Mouse (Mus musculus): Measurements from ENCODE around the gene Syngr3.
"Not testable (repeated sequence)": the region's sequence is repeated elsewhere in the genome, so short reads cannot be mapped to it uniquely, and the experiment has no call there.

Gene Syngr3

GRCm38 (mm10) chr17:24689251-24690081 lies at the start of gene Syngr3:
Gene Syngr3 (minus strand): TSS chr17:24689955.
- DNase-seq (ENCODE audit: low spot score): no peak

- no peak for DNase-seq (ENCODE audit: low spot score)
These were observed 48.5 kb upstream of the Syngr3 start for GRCm38 (mm10) chr17:24738238-24738637.

GRCm38 (mm10) chr17:24737135-24737810 lies 47.5 kb upstream of the Syngr3 start:
- no peak for DNase-seq (ENCODE audit: low spot score)

GRCm38 (mm10) chr17:24736330-24737051 lies 46.7 kb upstream of the Syngr3 start, which contains the start of gene Msrb1:
Gene Msrb1 (plus strand): TSS chr17:24736642.
- DNase-seq (ENCODE audit: low spot score): peak; percentile 79

GRCm38 (mm10) chr17:24735446-24735845 lies 45.7 kb upstream of the Syngr3 start:
- DNase-seq (ENCODE audit: low spot score): no peak

GRCm38 (mm10) chr17:24734513-24734912 lies 44.8 kb upstream of the Syngr3 start:
- DNase-seq (ENCODE audit: low spot score): no peak

- DNase-seq (ENCODE audit: low spot score): no peak
These were observed 43.8 kb upstream of the Syngr3 start for GRCm38 (mm10) chr17:24733434-24734050.

- no peak for DNase-seq (ENCODE audit: low spot score)
These were observed 42.6 kb upstream of the Syngr3 start for GRCm38 (mm10) chr17:24732233-24732935.

GRCm38 (mm10) chr17:24730787-24731186 lies 41.0 kb upstream of the Syngr3 start:
- no peak for DNase-seq (ENCODE audit: low spot score)

- no peak for DNase-seq (ENCODE audit: low spot score)
These were observed 39.3 kb upstream of the Syngr3 start for GRCm38 (mm10) chr17:24729067-24729466.

GRCm38 (mm10) chr17:24728184-24728583 lies 38.4 kb upstream of the Syngr3 start:
- no peak for DNase-seq (ENCODE audit: low spot score)

GRCm38 (mm10) chr17:24727618-24728017 lies 37.9 kb upstream of the Syngr3 start, which contains the start of gene Rpl3l:
Gene Rpl3l (plus strand): TSS chr17:24727820.
- no peak for DNase-seq (ENCODE audit: low spot score)

- DNase-seq (ENCODE audit: low spot score): no peak
These were observed 36.1 kb upstream of the Syngr3 start for GRCm38 (mm10) chr17:24725637-24726390.

GRCm38 (mm10) chr17:24724184-24724583 lies 34.4 kb upstream of the Syngr3 start, which contains the start of gene Ndufb10:
Gene Ndufb10 (minus strand): TSS chr17:24724478.
- peak; percentile 97 for DNase-seq (ENCODE audit: low spot score)

- no peak for DNase-seq (ENCODE audit: low spot score)
These were observed 34.1 kb upstream of the Syngr3 start for GRCm38 (mm10) chr17:24723881-24724180.

GRCm38 (mm10) chr17:24723122-24723880 lies 33.5 kb upstream of the Syngr3 start:
- no peak for DNase-seq (ENCODE audit: low spot score)

GRCm38 (mm10) chr17:24722220-24722924 lies 32.6 kb upstream of the Syngr3 start:
- DNase-seq (ENCODE audit: low spot score): no peak

- DNase-seq (ENCODE audit: low spot score): not testable (repeated sequence)
These were observed 31.7 kb upstream of the Syngr3 start for GRCm38 (mm10) chr17:24721383-24721955.

GRCm38 (mm10) chr17:24720616-24721015 lies 30.9 kb upstream of the Syngr3 start:
- DNase-seq (ENCODE audit: low spot score): not testable (repeated sequence)
